Mouse (Mus musculus) ES-E14 (cell line): ENCODE results near the gene Adad1. TPM values are rescaled to one million over a fixed set of nuclear protein-coding genes. Genes with fewer than 3 reads are reported as not detected.

Source experiments
- DNase-seq: peaks from one replicate; pipeline ENCODE4 v3.0.0-alpha.2; 2013; ENCODE audit warnings: low read depth, low spot score
- H3K27ac ChIP-seq: 2 replicates; pipeline ENCODE4 v1.5.1; 2012; ENCODE audit warnings: low read depth, mild to moderate bottlenecking, low read length, moderate library complexity, mixed read lengths; ENCODE audit not compliant: poor library complexity, insufficient read depth, severe bottlenecking
- H3K36me3 ChIP-seq: 2 replicates; pipeline ENCODE4 v1.6.1; 2012; ENCODE audit warnings: mild to moderate bottlenecking, low read length, moderate library complexity, mixed read lengths; ENCODE audit not compliant: control insufficient read depth, poor library complexity, insufficient read depth, severe bottlenecking
- H3K4me1 ChIP-seq, 2 experiments: fragments of 150-350 bp in 1 of 2; sonication (generic) in 1 of 2; 2 replicates each; pipeline ENCODE4 v1.6.1; 2012; ENCODE audit warnings: low read length in 2 of 2, mild to moderate bottlenecking in 1 of 2, mixed read lengths in 1 of 2; ENCODE audit not compliant: control insufficient read depth in 2 of 2, insufficient read depth in 2 of 2, poor library complexity in 1 of 2
- H3K4me3 ChIP-seq, 2 experiments: fragments of 150-350 bp in 1 of 2; sonication (generic) in 1 of 2; 2 replicates each; pipeline ENCODE4 v1.5.1; 2012; ENCODE audit warnings: low read length in 2 of 2, low read depth in 1 of 2, mild to moderate bottlenecking in 1 of 2, mixed read lengths in 1 of 2; ENCODE audit not compliant: insufficient read depth in 1 of 2, poor library complexity in 1 of 2, severe bottlenecking in 1 of 2
- H3K9ac ChIP-seq: 2 replicates; pipeline ENCODE4 v1.6.1; 2012; ENCODE audit warnings: low read depth, mild to moderate bottlenecking, low read length, mixed read lengths; ENCODE audit not compliant: poor library complexity, insufficient read depth, severe bottlenecking
- H3K9me3 ChIP-seq: fragments of 150-350 bp; sonication (generic); 2 replicates; pipeline ENCODE4 v1.6.1; 2012; ENCODE audit warnings: low read depth, mild to moderate bottlenecking, low read length; ENCODE audit not compliant: control insufficient read depth, insufficient read depth
- CHD2 ChIP-seq: IDR thresholded peaks from 2 replicates; pipeline ENCODE4 v1.6.1; 2014; ENCODE audit warnings: mild to moderate bottlenecking, low read depth, low read length, inconsistent platforms
- HCFC1 ChIP-seq: IDR thresholded peaks from 2 replicates; pipeline ENCODE4 v1.6.1; 2012; ENCODE audit warnings: low read length, inconsistent platforms, borderline replicate concordance; ENCODE audit not compliant: insufficient read depth
- MAFK ChIP-seq: IDR thresholded peaks from 2 replicates; pipeline ENCODE4 v1.6.1; 2014; ENCODE audit warnings: mild to moderate bottlenecking, low read depth, low read length, inconsistent platforms; ENCODE audit not compliant: insufficient read depth
- ZC3H11A ChIP-seq: IDR thresholded peaks from 2 replicates; pipeline ENCODE4 v1.6.1; 2012; ENCODE audit warnings: low read depth, mild to moderate bottlenecking, inconsistent platforms, low read length, borderline replicate concordance
- ZNF384 ChIP-seq: IDR thresholded peaks from 2 replicates; pipeline ENCODE4 v1.6.1; 2012; ENCODE audit warnings: low read depth, low read length, inconsistent platforms
- in situ Hi-C, 2 experiments: fragments of 600-800 bp; cut with MboI; formaldehyde crosslinking; loops; one replicate each; pipeline ENCODE4 v1.15.1; 2025; ENCODE audit warnings: low sequenced_read_pairs in 2 of 2, inconsistent platforms in 1 of 2; ENCODE audit not compliant: unreplicated experiment in 2 of 2
- total RNA-seq: library from RNA; depleted of rRNA; stranded (reverse); fragments of 300-350 nt; gene quantifications from 2 replicates; pipeline ENCODE4 v1.2.3, GENCODE M21; 2012; rRNA removed

The Adad1 gene
- total RNA-seq, 1 experiment: 1.7 TPM

DNA sequence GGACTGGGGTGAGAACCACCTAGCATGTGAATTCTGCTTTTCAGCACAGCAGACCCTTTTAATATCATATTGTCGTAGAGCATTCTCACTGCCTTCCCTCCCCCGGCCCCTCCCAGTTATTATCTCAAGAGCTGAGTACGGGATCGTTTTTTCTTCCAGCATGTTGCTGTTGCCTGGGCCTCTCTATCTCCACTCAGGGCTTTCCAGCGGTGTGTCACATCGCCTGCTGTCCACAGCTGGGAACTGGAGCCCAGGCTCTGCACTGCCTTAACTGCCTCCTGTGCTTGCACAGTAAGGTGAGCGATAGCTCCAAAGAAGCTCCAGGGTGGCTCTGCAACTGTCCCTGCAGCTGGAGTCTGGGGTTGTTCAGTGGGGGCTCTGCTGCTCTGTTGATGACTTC, 91.1 kb downstream of the Adad1 start:
- no peak overlapping the region for H3K27ac ChIP-seq
- in situ Hi-C loops: no loop called here
- no peak for TF ChIP-seq HCFC1
- no peaks in the 10 kb centered on the region for H3K4me1 ChIP-seq
- no peaks in the 10 kb centered on the region for H3K9me3 ChIP-seq
- H3K4me3 ChIP-seq: no peak overlapping the region
- H3K36me3 ChIP-seq: no peaks in the 10 kb centered on the region
- no peak for DNase-seq
- no peak overlapping the region for H3K9ac ChIP-seq

DNA sequence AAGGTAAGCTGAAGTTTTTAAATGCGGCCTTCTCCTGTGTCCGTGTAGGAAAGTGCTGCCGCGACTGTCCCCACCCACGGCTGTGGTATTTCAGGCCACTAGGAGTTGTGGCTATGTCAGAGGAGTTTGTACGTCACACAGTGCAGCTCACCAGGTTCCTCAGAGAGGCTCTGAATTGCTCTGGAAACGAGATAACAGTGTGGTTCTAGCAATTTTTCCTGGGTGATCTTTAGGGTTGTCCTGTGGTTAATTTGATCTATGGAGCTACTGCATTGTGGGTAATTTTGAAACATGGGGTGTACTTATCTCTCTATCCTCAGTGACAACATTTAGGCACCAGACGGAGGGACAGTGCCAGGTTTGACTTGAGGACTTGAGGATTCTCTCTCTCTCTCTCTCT, 93.8 kb downstream of the Adad1 start:
- Histone ChIP-seq H3K4me1 (no peaks in the 10 kb centered on the region), H3K36me3 (no peaks in the 10 kb centered on the region), H3K27ac (no peak overlapping the region), H3K4me3 (no peak overlapping the region), H3K9me3 (no peaks in the 10 kb centered on the region), H3K9ac (no peak overlapping the region; the same call in 1 of the 2 replicates)
- TF ChIP-seq CHD2 (no peak), HCFC1 (no peak), ZNF384 (no peak), ZC3H11A (no peak), MAFK (no peak)
- in situ Hi-C loops: no loop called here
- no peak for DNase-seq

DNA sequence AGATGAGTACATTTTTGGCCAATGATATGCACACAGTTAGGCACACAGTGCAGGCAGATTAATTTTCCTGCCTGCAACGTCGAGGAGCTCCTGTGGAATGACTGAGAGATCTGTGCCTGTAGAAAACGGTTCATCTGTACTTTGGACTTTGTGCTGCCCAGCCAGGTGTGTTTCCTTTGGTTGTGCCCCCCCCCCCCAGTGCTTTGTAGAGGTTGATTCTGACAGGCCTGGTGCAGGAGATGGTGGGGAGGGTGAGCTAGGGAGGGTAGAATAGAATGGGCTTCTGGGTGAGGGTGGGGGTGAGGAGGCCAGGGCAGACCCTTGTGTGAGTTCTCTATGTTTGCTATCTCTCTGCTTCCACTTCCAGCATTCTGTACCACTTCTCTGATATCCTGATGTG, 94.9 kb downstream of the Adad1 start:
- TF ChIP-seq HCFC1 (no peak), MAFK (no peak), ZNF384 (no peak), CHD2 (no peak), ZC3H11A (no peak)
- DNase-seq: no peak
- in situ Hi-C loops: no loop called here

DNA sequence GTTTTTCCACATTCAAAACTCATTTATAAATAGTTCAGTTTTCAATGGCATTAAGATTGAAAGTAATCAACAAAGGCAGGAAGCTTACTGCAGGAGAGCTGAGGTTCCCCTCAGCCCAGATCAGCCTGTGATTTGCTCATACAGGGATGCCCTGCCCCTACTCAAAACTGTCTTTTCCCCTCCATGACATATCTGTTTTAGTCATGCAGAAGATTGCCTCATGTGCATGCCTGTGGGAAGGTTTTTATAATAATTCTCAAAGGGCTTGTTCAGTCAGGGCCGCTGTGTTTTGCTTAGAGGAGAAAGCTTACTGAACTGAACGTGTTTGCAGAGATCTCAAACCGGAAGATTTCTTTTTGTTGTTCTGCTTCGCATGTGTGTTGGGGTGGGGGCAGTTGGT, 97.8 kb downstream of the Adad1 start:
- H3K4me1 ChIP-seq: no peaks in the 10 kb centered on the region
- TF ChIP-seq HCFC1 (no peak), MAFK (no peak), CHD2 (no peak), ZNF384 (no peak), ZC3H11A (no peak)
- no peaks in the 10 kb centered on the region for H3K36me3 ChIP-seq
- in situ Hi-C loops: no loop called here
- no peak overlapping the region for H3K27ac ChIP-seq
- no peaks in the 10 kb centered on the region for H3K9me3 ChIP-seq
- DNase-seq: no peak
- H3K9ac ChIP-seq: no peak overlapping the region
- no peak overlapping the region for H3K4me3 ChIP-seq

More for the DNA sequence above, 94.9 kb downstream of the Adad1 start:
- Histone ChIP-seq H3K9ac (no peak overlapping the region), H3K4me3 (no peak overlapping the region), H3K9me3 (no peaks in the 10 kb centered on the region), H3K36me3 (no peaks in the 10 kb centered on the region), H3K27ac (no peak overlapping the region), H3K4me1 (no peaks in the 10 kb centered on the region)

DNA sequence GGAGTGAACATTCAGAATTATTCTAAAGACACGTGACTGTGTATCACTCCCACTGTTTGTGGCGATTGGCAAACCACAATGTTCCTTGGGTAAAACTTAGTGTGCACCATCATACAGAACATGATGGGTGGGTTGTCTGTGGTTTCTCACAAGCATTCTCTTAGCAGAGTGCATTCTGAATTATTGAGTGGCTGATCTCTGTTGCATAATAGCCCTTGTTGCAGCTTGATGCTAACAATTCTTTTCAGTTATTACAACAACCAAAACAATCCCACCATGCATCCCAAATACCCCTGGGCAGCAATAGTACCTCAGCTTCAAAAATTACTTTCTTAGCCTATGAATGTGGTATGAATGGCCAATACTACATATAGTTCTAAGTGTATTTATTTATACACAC, 106.0 kb downstream of the Adad1 start:
- DNase-seq: no peak
- Histone ChIP-seq H3K27ac (no peak overlapping the region), H3K9me3 (no peaks in the 10 kb centered on the region), H3K4me3 (no peak overlapping the region), H3K9ac (no peak overlapping the region), H3K4me1 (no peaks in the 10 kb centered on the region), H3K36me3 (no peaks in the 10 kb centered on the region)
- in situ Hi-C loops: no loop called here
- TF ChIP-seq ZC3H11A (no peak), HCFC1 (no peak), CHD2 (no peak), ZNF384 (no peak), MAFK (no peak)

Other genes with a start within 250 kb of the Adad1 start
- gene 4932438A13Rik, start 200.4 kb upstream of the Adad1 start, total RNA-seq: 40.4 and 46.4 TPM in 2 replicates
- not detected in 2 replicates for gene Il2, start 62.4 kb downstream of the Adad1 start, total RNA-seq
- gene Il21, start 169.1 kb downstream of the Adad1 start, total RNA-seq: not detected in 2 replicates
- gene Bbs12, start 249.0 kb downstream of the Adad1 start, total RNA-seq: 5.7 and 7.1 TPM in 2 replicates
- 0.16 and 0.22 TPM in 2 replicates for gene Cetn4, start 249.2 kb downstream of the Adad1 start, total RNA-seq